Mouse (Mus musculus) MEL (cell line): ENCODE data around the gene Frmd4a. TPM values are rescaled to one million over a fixed set of nuclear protein-coding genes. Genes with fewer than 3 reads are reported as not detected.

Source experiments
- DNase-seq: peaks from one replicate; pipeline ENCODE4 v3.0.0; 2011; ENCODE audit warnings: low read depth, low spot score
- H3K27ac ChIP-seq: 2 replicates; pipeline ENCODE4 v1.5.1; 2012; ENCODE audit warnings: low read depth, mild to moderate bottlenecking, control low read depth, low read length, moderate library complexity; ENCODE audit not compliant: control insufficient read depth
- H3K27me3 ChIP-seq, 2 experiments: fragments of 150-350 bp in 1 of 2; sonication (generic) in 1 of 2; 2 replicates each; pipeline ENCODE4 v1.6.1; 2012; ENCODE audit warnings: low read length in 2 of 2, mild to moderate bottlenecking in 2 of 2, improper control_type of control experiment in 1 of 2, moderate library complexity in 1 of 2; ENCODE audit not compliant: insufficient read depth in 2 of 2, control insufficient read depth in 1 of 2
- H3K36me3 ChIP-seq, 2 experiments: 2 replicates each; pipeline ENCODE4 v1.6.1; 2012 to 2014; ENCODE audit warnings: low read length in 2 of 2, improper control_type of control experiment in 1 of 2, inconsistent platforms in 1 of 2, mild to moderate bottlenecking in 1 of 2; ENCODE audit not compliant: insufficient read depth in 2 of 2, control insufficient read depth in 1 of 2
- H3K4me1 ChIP-seq, 2 experiments: fragments of 150-350 bp in 1 of 2; sonication (generic) in 1 of 2; 2 replicates each; pipeline ENCODE4 v1.6.1; 2012; ENCODE audit warnings: low read length in 2 of 2, improper control_type of control experiment in 1 of 2, mild to moderate bottlenecking in 1 of 2; ENCODE audit not compliant: insufficient read depth in 2 of 2, control insufficient read depth in 1 of 2
- H3K4me3 ChIP-seq, 2 experiments: fragments of 150-350 bp in 1 of 2; sonication (generic) in 1 of 2; 2 replicates each; pipeline ENCODE4 v1.5.1; 2012; ENCODE audit warnings: low read depth in 2 of 2, low read length in 2 of 2, mild to moderate bottlenecking in 2 of 2, moderate library complexity in 2 of 2, control low read depth in 1 of 2, improper control_type of control experiment in 1 of 2; ENCODE audit not compliant: control insufficient read depth in 1 of 2, insufficient read depth in 1 of 2
- H3K79me2 ChIP-seq: 2 replicates; pipeline ENCODE4 v1.6.1; 2012; ENCODE audit warnings: mild to moderate bottlenecking, low read length, moderate library complexity; ENCODE audit not compliant: control insufficient read depth, poor library complexity, insufficient read depth
- H3K9ac ChIP-seq: 2 replicates; pipeline ENCODE4 v1.6.1; 2012; ENCODE audit warnings: low read depth, mild to moderate bottlenecking, control low read depth, low read length, moderate library complexity; ENCODE audit not compliant: control insufficient read depth, poor library complexity, severe bottlenecking
- H3K9me3 ChIP-seq: fragments of 150-350 bp; sonication (generic); replicated peaks from 2 replicates; pipeline ENCODE4 v1.6.1; 2012; ENCODE audit warnings: mild to moderate bottlenecking, low read length, improper control_type of control experiment, moderate library complexity; ENCODE audit not compliant: insufficient read depth
- BHLHE40 ChIP-seq: IDR thresholded peaks from 2 replicates; pipeline ENCODE4 v1.6.1; 2012; ENCODE audit warnings: low read depth, mild to moderate bottlenecking, inconsistent platforms, low read length, improper control_type of control experiment, borderline replicate concordance
- CHD1 ChIP-seq: IDR thresholded peaks from 2 replicates; pipeline ENCODE4 v1.6.1; 2012; ENCODE audit warnings: low read depth, mild to moderate bottlenecking, inconsistent platforms, low read length, improper control_type of control experiment
- CTCF ChIP-seq, 3 experiments: IDR thresholded peaks in 2 of 3; conservative IDR thresholded peaks in 1 of 3; 2 replicates each; pipeline ENCODE4 v1.5.1; 2011 to 2012; ENCODE audit warnings: low read length in 3 of 3, low read depth in 2 of 3, mild to moderate bottlenecking in 2 of 3, improper control_type of control experiment in 1 of 3, inconsistent platforms in 1 of 3, mixed read lengths in 1 of 3, moderate library complexity in 1 of 3; ENCODE audit not compliant: control insufficient read depth in 1 of 3, insufficient read depth in 1 of 3, poor library complexity in 1 of 3, severe bottlenecking in 1 of 3
- E2F4 ChIP-seq: IDR thresholded peaks from 2 replicates; pipeline ENCODE4 v1.6.1; 2011; ENCODE audit warnings: low read depth, low read length, improper control_type of control experiment, borderline replicate concordance
- GABPA ChIP-seq: IDR thresholded peaks from 2 replicates; pipeline ENCODE4 v1.6.1; 2012; ENCODE audit warnings: low read depth, mild to moderate bottlenecking, inconsistent platforms, low read length, improper control_type of control experiment, moderate library complexity
- GATA1 ChIP-seq: IDR thresholded peaks from 2 replicates; pipeline ENCODE4 v1.6.1; 2011; ENCODE audit warnings: low read depth, low read length, improper control_type of control experiment
- MAFK ChIP-seq: IDR thresholded peaks from 2 replicates; pipeline ENCODE4 v1.6.1; 2011; ENCODE audit warnings: low read depth, mild to moderate bottlenecking, low read length, improper control_type of control experiment, borderline replicate concordance
- MAX ChIP-seq: IDR thresholded peaks from 2 replicates; pipeline ENCODE4 v1.6.1; 2011; ENCODE audit warnings: low read length, improper control_type of control experiment
- MYB ChIP-seq: IDR thresholded peaks from 2 replicates; pipeline ENCODE4 v1.6.1; 2011; ENCODE audit warnings: mild to moderate bottlenecking, low read depth, low read length, improper control_type of control experiment
- NELFE ChIP-seq: IDR thresholded peaks from 2 replicates; pipeline ENCODE4 v1.6.1; 2011; ENCODE audit warnings: low read depth, low read length, improper control_type of control experiment
- NRF1 ChIP-seq: IDR thresholded peaks from 2 replicates; pipeline ENCODE4 v1.6.1; 2014; ENCODE audit warnings: low read depth, mild to moderate bottlenecking, inconsistent platforms, low read length, improper control_type of control experiment, moderate library complexity; ENCODE audit not compliant: poor library complexity, insufficient read depth, severe bottlenecking
- SMC3 ChIP-seq: IDR thresholded peaks from 2 replicates; pipeline ENCODE4 v1.6.1; 2011; ENCODE audit warnings: low read depth, low read length, improper control_type of control experiment
- TAL1 ChIP-seq: IDR thresholded peaks from 2 replicates; pipeline ENCODE4 v1.6.1; 2012; ENCODE audit warnings: mild to moderate bottlenecking, inconsistent platforms, low read length, moderate library complexity, mixed read lengths
- TBP ChIP-seq: IDR thresholded peaks from 2 replicates; pipeline ENCODE4 v1.8.0; 2011; ENCODE audit warnings: low read depth, low read length, improper control_type of control experiment
- TCF12 ChIP-seq: IDR thresholded peaks from 2 replicates; pipeline ENCODE4 v1.6.1; 2014; ENCODE audit warnings: low read depth, mild to moderate bottlenecking, inconsistent platforms, low read length, improper control_type of control experiment, moderate library complexity
- USF1 ChIP-seq: IDR thresholded peaks from 2 replicates; pipeline ENCODE4 v1.6.1; 2014; ENCODE audit warnings: low read depth, mild to moderate bottlenecking, inconsistent platforms, low read length, improper control_type of control experiment, moderate library complexity
- ZC3H11A ChIP-seq: IDR thresholded peaks from 2 replicates; pipeline ENCODE4 v1.6.1; 2012; ENCODE audit warnings: low read depth, mild to moderate bottlenecking, inconsistent platforms, low read length, improper control_type of control experiment
- ZKSCAN1 ChIP-seq: IDR thresholded peaks from 2 replicates; pipeline ENCODE4 v1.6.1; 2012; ENCODE audit warnings: low read depth, mild to moderate bottlenecking, inconsistent platforms, low read length, improper control_type of control experiment, moderate library complexity
- ZNF384 ChIP-seq: IDR thresholded peaks from 2 replicates; pipeline ENCODE4 v1.6.1; 2012; ENCODE audit warnings: low read depth, mild to moderate bottlenecking, inconsistent platforms, low read length, improper control_type of control experiment
- polyA plus RNA-seq, 2 experiments: library from polyadenylated mRNA; stranded (reverse) in 1 of 2; unstranded in 1 of 2; fragments of >175 nt in 1 of 2; fragments of >200 nt in 1 of 2; gene quantifications; 2 replicates each; pipeline versions ENCODE4 v1.2.1 to v1.2.4; 2012; ENCODE audit warnings: low replicate concordance in 2 of 2, low read depth in 1 of 2; ENCODE audit not compliant: insufficient read length in 2 of 2, insufficient read depth in 1 of 2, missing spikeins in 1 of 2
- total RNA-seq: library from RNA; depleted of rRNA; stranded (reverse); fragments of 300-350 nt; gene quantifications from 2 replicates; pipeline ENCODE4 v1.2.3, GENCODE M21; 2012

The Frmd4a gene
- total and polyA plus RNA-seq, 3 experiments, result 6.4 to 14.4 TPM; not detected in 1

DNA sequence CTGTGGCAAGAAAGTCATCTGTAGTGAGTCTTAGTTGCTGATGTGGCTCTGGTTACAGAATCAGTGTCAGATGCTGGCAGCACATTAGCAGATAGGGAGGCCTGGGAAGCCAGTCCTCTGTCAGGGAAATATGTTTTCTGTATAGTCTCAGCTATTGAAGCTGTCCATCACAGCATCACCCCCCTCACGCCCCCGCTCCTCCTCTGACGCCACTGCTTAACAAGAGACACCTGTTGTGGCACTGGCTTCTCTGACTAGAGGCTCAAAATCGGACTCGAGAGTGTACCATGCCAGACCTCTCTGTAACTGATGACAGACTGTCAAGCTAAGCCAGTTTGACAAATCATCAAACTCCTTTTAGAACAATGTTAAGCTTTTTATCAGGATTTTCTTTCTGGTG lies 265.3 kb downstream of the Frmd4a start:
- H3K4me3 ChIP-seq, result no peak overlapping the region
- TF ChIP-seq MAFK, result no peak
- TF ChIP-seq USF1, result no peak
- no peak for TF ChIP-seq CHD1
- TF ChIP-seq CTCF (IDR thresholded peaks at IDR 0.05 in 2 of 3, conservative IDR thresholded peaks at IDR 0.05 in 1 of 3; ENCODE audit: control insufficient read depth in 1 of 3, insufficient read depth in 1 of 3, low read depth in 2 of 3, low read length in 3 of 3, poor library complexity in 1 of 3, severe bottlenecking in 1 of 3), result no peak
- TF ChIP-seq MYB, result no peak
- no peak for TF ChIP-seq NRF1
- no peak for TF ChIP-seq GABPA
- no peak for TF ChIP-seq ZC3H11A
- no peak for TF ChIP-seq TBP
- TF ChIP-seq MAX, result no peak
- no peak for TF ChIP-seq NELFE
- no peak for TF ChIP-seq E2F4
- peaks cover 0 to 1% of the 10 kb centered on the region in 2 experiments; a peak in 2 of 4 replicates for H3K27me3 ChIP-seq
- H3K79me2 ChIP-seq, result no peaks in the 10 kb centered on the region
- H3K9me3 ChIP-seq, result no peaks in the 10 kb centered on the region
- no peak overlapping the region for H3K27ac ChIP-seq
- H3K9ac ChIP-seq, result no peak overlapping the region
- H3K36me3 ChIP-seq, result no peaks in the 10 kb centered on the region
- DNase-seq, result no peak
- H3K4me1 ChIP-seq, result no peaks in the 10 kb centered on the region

DNA sequence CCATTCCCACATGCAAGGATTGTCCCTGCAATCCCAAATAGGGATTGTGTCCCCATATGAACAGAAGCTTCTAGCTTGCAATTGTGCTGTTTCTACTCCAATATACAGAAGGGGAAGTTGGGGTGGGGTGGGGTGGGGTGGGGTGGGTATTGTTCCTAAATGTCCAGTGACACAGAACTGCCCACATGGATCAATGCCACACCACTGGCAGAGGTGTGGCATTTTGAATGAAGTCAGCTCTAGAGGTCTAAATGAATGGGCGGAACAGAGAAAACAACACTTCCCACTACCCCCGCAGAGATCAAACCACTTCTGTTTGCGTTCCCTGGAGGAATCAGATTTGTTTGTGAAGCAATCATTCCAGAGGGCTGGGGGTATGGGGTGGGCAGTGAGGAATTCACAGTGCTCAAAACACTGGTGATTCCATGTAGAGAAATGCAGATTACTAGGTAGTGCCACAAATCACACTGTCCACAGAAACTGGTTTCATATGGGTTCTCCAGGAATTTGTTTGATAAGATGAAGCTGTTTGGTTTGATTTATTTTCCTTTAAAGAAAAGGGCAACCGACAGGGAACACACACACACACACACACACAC lies 268.3 kb downstream of the Frmd4a start:
- Histone ChIP-seq H3K4me1 (no peaks in the 10 kb centered on the region), H3K4me3 (no peak overlapping the region), H3K27me3 (no peaks in the 10 kb centered on the region)
- DNase-seq, result no peak
- no peak for TF ChIP-seq ZNF384
- TF ChIP-seq ZKSCAN1, result no peak
- TF ChIP-seq GATA1, result no peak
- no peak for TF ChIP-seq SMC3
- TF ChIP-seq BHLHE40, result no peak
- no peak for TF ChIP-seq MAFK
- no peak for TF ChIP-seq TAL1
- no peak for TF ChIP-seq TCF12
- no peak for TF ChIP-seq ZC3H11A
- TF ChIP-seq, all 39 proteins: peak for 0
- Histone ChIP-seq H3K9me3 (no peaks in the 10 kb centered on the region), H3K36me3 (no peaks in the 10 kb centered on the region), H3K9ac (no peak overlapping the region), H3K79me2 (no peaks in the 10 kb centered on the region), H3K27ac (no peak overlapping the region)
